Mouse (Mus musculus): ENCODE results near the gene Rnf38. TPM values are rescaled to one million over a fixed set of nuclear protein-coding genes. Genes with fewer than 3 reads are reported as not detected.

The Rnf38 gene
- polyA plus RNA-seq, 1 experiment from 2014 or later, result 40.9 TPM

DNA sequence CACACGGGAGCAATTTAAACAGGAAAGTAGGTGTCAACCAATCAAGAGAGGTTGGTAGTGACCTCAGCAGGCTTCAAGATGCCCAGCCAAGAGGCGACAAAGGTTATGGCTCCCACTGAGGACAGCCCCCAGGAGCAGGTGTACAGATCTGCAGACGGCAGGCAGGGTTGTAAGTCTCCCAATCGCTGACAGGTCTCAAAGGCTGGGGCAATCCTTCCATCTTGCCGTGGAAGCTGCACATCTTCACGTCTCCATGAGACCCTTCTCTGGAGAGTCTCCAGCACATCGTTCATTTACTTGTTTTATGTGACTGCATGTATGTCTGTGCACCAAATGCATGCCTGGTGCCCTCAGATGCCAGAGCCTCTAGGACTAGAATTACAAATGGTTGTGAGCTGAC is 122.8 kb downstream of the Rnf38 start:
- Histone ChIP-seq H3K4me1 (ENCODE audit: control insufficient read depth, insufficient read depth, low read length) (no peaks in the 10 kb centered on the region), H3K4me2 (ENCODE audit: low read depth, low read length) (no peak overlapping the region), H3K36me3 (replicated peaks; ENCODE audit: control insufficient read depth, insufficient read depth, low read depth, low read length) (no peaks in the 10 kb centered on the region), H3K4me3 (ENCODE audit: low read depth, low read length) (no peak overlapping the region), H3K9me3 (replicated peaks; ENCODE audit: control insufficient read depth, low read length) (no peaks in the 10 kb centered on the region), H3K27me3 (ENCODE audit: control insufficient read depth, insufficient read depth, low read length) (no peaks in the 10 kb centered on the region), H3K9ac (replicated peaks; ENCODE audit: low read length) (no peak overlapping the region), H3K27ac (replicated peaks; ENCODE audit: low read depth, low read length) (no peak overlapping the region)
- no peak for DNase-seq (ENCODE audit: low spot score)
- ATAC-seq (replicated peaks; ENCODE audit: insufficient number of reproducible peaks, low FRiP score, low TSS enrichment, low read depth), result no peak
- WGBS, result 81% methylated on average over 7 of the region's 7 CpGs

DNA sequence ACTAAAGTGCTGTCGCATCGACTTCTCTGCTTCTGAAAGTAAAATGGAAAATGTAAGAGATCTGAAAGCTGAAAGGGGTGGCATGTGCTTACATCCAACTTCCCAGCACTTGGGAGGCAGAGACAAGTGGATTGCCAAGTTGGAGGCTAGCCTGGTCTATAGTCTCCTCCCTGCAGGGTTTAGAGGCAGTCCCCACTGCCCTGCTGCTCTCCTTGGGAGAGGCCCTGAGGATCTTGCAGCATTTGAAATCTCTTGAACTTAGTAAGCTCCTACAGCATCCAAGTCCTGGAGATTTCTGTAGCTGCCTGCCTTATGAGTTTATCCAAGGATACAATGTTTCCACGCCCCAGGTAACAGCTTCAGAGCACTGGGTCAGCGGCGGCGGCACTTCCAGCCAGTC is 125.3 kb downstream of the Rnf38 start:
- Histone ChIP-seq H3K9me3 (replicated peaks; ENCODE audit: control insufficient read depth, low read length) (no peaks in the 10 kb centered on the region), H3K4me3 (ENCODE audit: low read depth, low read length) (no peak overlapping the region), H3K9ac (replicated peaks; ENCODE audit: low read length) (no peak overlapping the region), H3K36me3 (replicated peaks; ENCODE audit: control insufficient read depth, insufficient read depth, low read depth, low read length) (no peaks in the 10 kb centered on the region), H3K27me3 (ENCODE audit: control insufficient read depth, insufficient read depth, low read length) (no peaks in the 10 kb centered on the region), H3K4me2 (ENCODE audit: low read depth, low read length) (no peak overlapping the region), H3K4me1 (ENCODE audit: control insufficient read depth, insufficient read depth, low read length) (no peaks in the 10 kb centered on the region; the same call in 1 of the 2 replicates), H3K27ac (replicated peaks; ENCODE audit: low read depth, low read length) (no peak overlapping the region)
- DNase-seq (ENCODE audit: low spot score) (no peak), ATAC-seq (replicated peaks; ENCODE audit: insufficient number of reproducible peaks, low FRiP score, low TSS enrichment, low read depth) (no peak)
- 92% methylated on average over 6 of the region's 6 CpGs for WGBS

DNA sequence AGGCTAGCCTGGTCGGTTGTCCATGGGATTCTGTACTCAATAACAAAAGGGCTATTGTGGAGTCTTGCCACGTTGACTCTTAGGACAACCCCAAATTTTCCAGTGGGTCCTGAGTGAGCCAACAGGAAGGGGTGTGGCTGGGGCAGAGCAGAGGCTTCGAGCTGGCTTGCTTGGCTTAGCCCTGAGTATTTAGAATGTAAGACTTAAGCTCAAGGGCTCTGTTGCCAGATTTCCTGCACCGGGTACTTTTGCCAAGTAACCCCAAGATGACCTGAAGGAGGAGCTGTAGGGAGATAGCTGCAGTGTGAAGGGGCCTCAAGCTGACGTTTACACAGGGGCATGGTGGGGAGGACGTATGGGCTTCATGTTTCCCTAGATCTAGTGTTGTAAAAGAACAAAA is 126.2 kb downstream of the Rnf38 start:
- Histone ChIP-seq H3K9me3 (replicated peaks; ENCODE audit: control insufficient read depth, low read length) (no peaks in the 10 kb centered on the region), H3K9ac (replicated peaks; ENCODE audit: low read length) (no peak overlapping the region), H3K27ac (replicated peaks; ENCODE audit: low read depth, low read length) (no peak overlapping the region), H3K4me3 (ENCODE audit: low read depth, low read length) (no peak overlapping the region), H3K36me3 (replicated peaks; ENCODE audit: control insufficient read depth, insufficient read depth, low read depth, low read length) (no peaks in the 10 kb centered on the region), H3K4me2 (ENCODE audit: low read depth, low read length) (no peak overlapping the region), H3K4me1 (ENCODE audit: control insufficient read depth, insufficient read depth, low read length) (no peaks in the 10 kb centered on the region; the same call in 1 of the 2 replicates), H3K27me3 (ENCODE audit: control insufficient read depth, insufficient read depth, low read length) (no peaks in the 10 kb centered on the region)
- ATAC-seq (replicated peaks; ENCODE audit: insufficient number of reproducible peaks, low FRiP score, low TSS enrichment, low read depth), result no peak
- 32% methylated on average over 6 of the region's 6 CpGs for WGBS
- DNase-seq (ENCODE audit: low spot score), result no peak

DNA sequence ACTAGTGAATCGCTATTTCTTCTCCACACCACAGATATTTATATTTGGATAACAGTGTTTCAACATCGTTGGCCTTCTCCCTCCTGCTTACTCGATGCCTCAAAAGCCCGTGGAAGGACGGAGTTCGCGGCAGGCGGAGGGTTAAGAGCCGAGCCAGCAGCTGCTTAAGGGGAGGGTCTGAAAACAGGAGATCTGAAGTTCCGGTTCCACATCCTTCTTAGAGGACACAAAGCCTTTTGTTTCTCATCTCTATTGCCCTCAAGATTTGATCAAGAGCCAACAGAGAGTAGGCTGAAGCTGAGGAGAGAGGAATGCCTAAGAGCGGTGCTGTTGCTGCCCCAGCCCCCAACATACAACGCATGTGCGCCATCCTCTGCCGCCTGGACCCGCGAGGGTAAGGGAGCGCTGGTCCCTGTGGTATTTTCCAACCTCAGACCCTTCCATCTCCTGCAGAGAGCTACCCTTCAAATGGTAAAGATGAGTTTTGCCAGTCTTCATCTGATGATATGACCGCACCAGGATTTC is 127.2 kb downstream of the Rnf38 start:
- H3K27ac ChIP-seq (replicated peaks; ENCODE audit: low read depth, low read length), result no peak overlapping the region
- H3K4me2 ChIP-seq (ENCODE audit: low read depth, low read length), result 0 out of 2 replicates have a peak overlapping the region, but pooled peaks have one; percentile 23
- peak; percentile 47 for DNase-seq (ENCODE audit: low spot score)
- no peaks in the 10 kb centered on the region for H3K36me3 ChIP-seq (replicated peaks; ENCODE audit: control insufficient read depth, insufficient read depth, low read depth, low read length)
- no peaks in the 10 kb centered on the region; the same call in 1 of the 2 replicates for H3K4me1 ChIP-seq (ENCODE audit: control insufficient read depth, insufficient read depth, low read length)
- peak overlapping the region; percentile 1; the same call in 1 of the 2 replicates for H3K9ac ChIP-seq (replicated peaks; ENCODE audit: low read length)
- 23% methylated on average over 18 of the region's 18 CpGs for WGBS
- ATAC-seq (replicated peaks; ENCODE audit: insufficient number of reproducible peaks, low FRiP score, low TSS enrichment, low read depth), result no peak
- peak overlapping the region; percentile 19; the same call in 1 of the 2 replicates for H3K4me3 ChIP-seq (ENCODE audit: low read depth, low read length)
- no peaks in the 10 kb centered on the region for H3K27me3 ChIP-seq (ENCODE audit: control insufficient read depth, insufficient read depth, low read length)
- no peaks in the 10 kb centered on the region for H3K9me3 ChIP-seq (replicated peaks; ENCODE audit: control insufficient read depth, low read length)

DNA sequence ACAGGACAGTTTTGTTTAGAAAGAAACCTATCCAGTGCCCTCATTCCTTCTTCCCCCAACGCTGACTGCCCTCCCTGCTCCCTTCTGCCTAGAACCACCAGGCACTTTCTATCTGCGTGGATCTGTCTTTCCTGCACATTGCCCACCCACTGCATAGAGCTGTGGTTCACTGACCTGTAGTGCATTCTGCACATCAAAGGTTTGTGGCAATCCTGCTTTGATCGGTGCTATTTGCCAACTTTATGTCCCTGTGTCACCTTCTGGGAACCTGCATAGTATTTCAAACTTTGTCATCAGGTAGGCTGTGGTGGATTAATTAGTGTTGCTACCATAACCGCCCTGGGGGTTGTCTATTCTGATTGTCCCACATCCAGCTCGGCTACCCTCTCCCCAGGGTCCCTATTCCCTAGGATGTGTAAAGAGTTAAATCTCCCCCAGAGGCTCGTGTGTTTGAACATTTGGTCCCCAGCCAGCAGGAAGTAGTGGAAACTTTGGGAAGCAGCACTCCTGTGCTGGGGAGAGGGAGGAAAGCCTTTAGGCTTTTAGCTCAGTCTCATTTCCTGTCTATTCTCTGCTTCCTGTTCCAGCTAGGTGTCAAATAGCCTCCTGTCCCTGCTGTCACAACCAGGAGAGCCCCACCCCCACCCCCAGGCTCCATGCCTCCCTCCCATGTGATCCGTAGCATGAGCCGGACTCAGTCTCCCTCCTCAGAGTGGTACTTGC is 129.2 kb downstream of the Rnf38 start:
- Histone ChIP-seq H3K9me3 (replicated peaks; ENCODE audit: control insufficient read depth, low read length) (no peaks in the 10 kb centered on the region), H3K27me3 (ENCODE audit: control insufficient read depth, insufficient read depth, low read length) (no peaks in the 10 kb centered on the region), H3K4me1 (ENCODE audit: control insufficient read depth, insufficient read depth, low read length) (no peaks in the 10 kb centered on the region; the same call in 1 of the 2 replicates), H3K36me3 (replicated peaks; ENCODE audit: control insufficient read depth, insufficient read depth, low read depth, low read length) (no peaks in the 10 kb centered on the region), H3K9ac (replicated peaks; ENCODE audit: low read length) (no peak overlapping the region), H3K4me3 (ENCODE audit: low read depth, low read length) (no peak overlapping the region), H3K27ac (replicated peaks; ENCODE audit: low read depth, low read length) (no peak overlapping the region), H3K4me2 (ENCODE audit: low read depth, low read length) (no peak overlapping the region)
- ATAC-seq (replicated peaks; ENCODE audit: insufficient number of reproducible peaks, low FRiP score, low TSS enrichment, low read depth), result no peak
- 32% methylated on average over 8 of the region's 8 CpGs for WGBS
- peak; percentile 23 for DNase-seq (ENCODE audit: low spot score)

DNA sequence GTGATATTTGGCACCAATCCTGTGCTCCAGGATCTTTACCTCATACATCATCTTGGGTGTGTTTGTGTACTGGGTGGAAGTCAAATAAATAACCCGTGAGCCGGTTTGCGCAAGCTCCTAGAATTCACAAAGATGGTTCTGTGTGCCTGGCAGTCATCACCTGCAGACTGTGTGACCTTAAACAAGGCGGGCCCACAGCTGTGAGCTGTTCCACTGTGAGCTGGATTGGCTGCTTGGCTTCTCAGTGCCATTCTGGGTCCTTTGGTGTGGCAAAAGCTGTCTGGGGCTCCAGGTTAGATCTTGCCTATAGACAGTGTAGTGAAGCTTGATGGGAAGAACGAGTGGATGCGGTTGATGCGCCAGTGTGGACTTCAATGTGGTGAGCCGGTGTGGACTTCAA is 130.0 kb downstream of the Rnf38 start:
- Histone ChIP-seq H3K27me3 (ENCODE audit: control insufficient read depth, insufficient read depth, low read length) (no peaks in the 10 kb centered on the region), H3K4me3 (ENCODE audit: low read depth, low read length) (no peak overlapping the region), H3K36me3 (replicated peaks; ENCODE audit: control insufficient read depth, insufficient read depth, low read depth, low read length) (no peaks in the 10 kb centered on the region), H3K4me2 (ENCODE audit: low read depth, low read length) (no peak overlapping the region), H3K27ac (replicated peaks; ENCODE audit: low read depth, low read length) (no peak overlapping the region), H3K9ac (replicated peaks; ENCODE audit: low read length) (no peak overlapping the region), H3K9me3 (replicated peaks; ENCODE audit: control insufficient read depth, low read length) (no peaks in the 10 kb centered on the region), H3K4me1 (ENCODE audit: control insufficient read depth, insufficient read depth, low read length) (no peaks in the 10 kb centered on the region; the same call in 1 of the 2 replicates)
- DNase-seq (ENCODE audit: low spot score), result no peak
- no peak for ATAC-seq (replicated peaks; ENCODE audit: insufficient number of reproducible peaks, low FRiP score, low TSS enrichment, low read depth)
- WGBS, result 89% methylated on average over 8 of the region's 8 CpGs

DNA sequence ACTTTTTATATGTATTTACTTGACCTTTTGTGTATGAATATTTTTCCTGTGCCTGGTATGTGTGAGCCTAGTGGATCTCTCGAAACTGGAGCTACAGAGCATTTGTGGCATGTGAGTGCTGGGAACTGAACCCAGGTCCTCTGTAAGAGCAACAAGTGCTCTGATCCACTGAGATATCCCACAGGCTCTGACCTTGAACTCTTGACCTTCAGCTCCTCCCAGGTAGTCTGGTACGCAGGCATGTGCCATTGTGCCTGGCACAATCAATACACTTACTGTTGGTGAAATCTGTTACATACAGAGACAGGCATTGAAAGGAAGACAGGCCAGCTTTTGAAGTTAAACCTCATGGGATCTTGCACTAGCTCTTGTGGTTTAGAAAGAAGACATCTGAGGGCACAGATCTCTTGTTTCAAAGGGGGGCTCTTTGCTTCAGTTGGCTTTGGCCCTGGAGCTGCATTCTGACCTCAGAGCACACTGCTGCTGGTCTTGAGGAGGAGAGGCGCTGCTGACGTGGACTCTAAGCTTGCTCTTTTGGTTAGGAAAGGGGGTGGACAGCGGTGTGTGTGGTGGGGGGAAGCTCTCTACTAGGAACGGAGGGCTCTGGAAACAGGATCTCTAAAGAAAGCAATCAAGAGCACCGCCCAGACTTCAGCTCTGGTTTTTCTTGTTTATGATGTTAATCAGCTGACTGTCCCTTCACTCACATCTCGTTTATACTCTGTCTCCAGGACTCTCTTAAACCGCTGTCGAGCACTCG is 135.8 kb downstream of the Rnf38 start:
- WGBS, result 45% methylated on average over 11 of the region's 11 CpGs
- Histone ChIP-seq H3K36me3 (replicated peaks; ENCODE audit: control insufficient read depth, insufficient read depth, low read depth, low read length) (no peaks in the 10 kb centered on the region), H3K9ac (replicated peaks; ENCODE audit: low read length) (no peak overlapping the region), H3K4me2 (ENCODE audit: low read depth, low read length) (0 out of 2 replicates have a peak overlapping the region, but pooled peaks have one; percentile 16), H3K27ac (replicated peaks; ENCODE audit: low read depth, low read length) (no peak overlapping the region), H3K4me3 (ENCODE audit: low read depth, low read length) (no peak overlapping the region), H3K9me3 (replicated peaks; ENCODE audit: control insufficient read depth, low read length) (no peaks in the 10 kb centered on the region), H3K27me3 (ENCODE audit: control insufficient read depth, insufficient read depth, low read length) (no peaks in the 10 kb centered on the region), H3K4me1 (ENCODE audit: control insufficient read depth, insufficient read depth, low read length) (no peaks in the 10 kb centered on the region)
- ATAC-seq (replicated peaks; ENCODE audit: insufficient number of reproducible peaks, low FRiP score, low TSS enrichment, low read depth) (no peak), DNase-seq (ENCODE audit: low spot score) (peak; percentile 21)

DNA sequence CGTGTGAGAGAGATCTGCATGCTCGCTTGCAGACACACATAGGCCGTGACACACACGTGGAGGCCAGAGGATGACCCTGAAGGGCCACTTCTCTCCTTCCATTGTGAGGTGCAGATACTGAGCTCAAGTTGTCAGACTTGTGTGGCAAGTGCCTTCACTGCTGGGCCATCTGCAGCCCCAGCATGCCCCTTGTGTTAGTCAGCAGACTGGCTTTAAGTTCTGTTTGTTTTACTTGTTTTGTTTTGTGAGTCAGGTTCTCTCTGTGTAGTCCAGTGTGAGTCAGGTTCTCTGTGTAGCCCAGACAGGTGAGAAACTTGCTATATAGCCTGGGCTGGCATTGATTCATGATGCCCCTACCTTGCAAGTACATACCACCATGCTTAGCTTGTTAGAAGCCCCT is 139.1 kb downstream of the Rnf38 start:
- WGBS, result 82% methylated on average over 4 of the region's 4 CpGs
- Histone ChIP-seq H3K27ac (replicated peaks; ENCODE audit: low read depth, low read length) (no peak overlapping the region), H3K4me2 (ENCODE audit: low read depth, low read length) (no peak overlapping the region), H3K4me3 (ENCODE audit: low read depth, low read length) (no peak overlapping the region), H3K27me3 (ENCODE audit: control insufficient read depth, insufficient read depth, low read length) (no peaks in the 10 kb centered on the region), H3K36me3 (replicated peaks; ENCODE audit: control insufficient read depth, insufficient read depth, low read depth, low read length) (no peaks in the 10 kb centered on the region), H3K9me3 (replicated peaks; ENCODE audit: control insufficient read depth, low read length) (no peaks in the 10 kb centered on the region), H3K4me1 (ENCODE audit: control insufficient read depth, insufficient read depth, low read length) (no peaks in the 10 kb centered on the region), H3K9ac (replicated peaks; ENCODE audit: low read length) (no peak overlapping the region)
- ATAC-seq (replicated peaks; ENCODE audit: insufficient number of reproducible peaks, low FRiP score, low TSS enrichment, low read depth) (no peak), DNase-seq (ENCODE audit: low spot score) (no peak)

Data from embryonic facial prominence, embryonic 11.5 days (tissue).